Mouse (Mus musculus): Measurements from ENCODE around the gene Zscan5b. TPM values are rescaled to one million over a fixed set of nuclear protein-coding genes. Genes with fewer than 3 reads are reported as not detected.

Zscan5b gene
- polyA plus RNA-seq, 1 experiment from 2014 or later: not detected

DNA sequence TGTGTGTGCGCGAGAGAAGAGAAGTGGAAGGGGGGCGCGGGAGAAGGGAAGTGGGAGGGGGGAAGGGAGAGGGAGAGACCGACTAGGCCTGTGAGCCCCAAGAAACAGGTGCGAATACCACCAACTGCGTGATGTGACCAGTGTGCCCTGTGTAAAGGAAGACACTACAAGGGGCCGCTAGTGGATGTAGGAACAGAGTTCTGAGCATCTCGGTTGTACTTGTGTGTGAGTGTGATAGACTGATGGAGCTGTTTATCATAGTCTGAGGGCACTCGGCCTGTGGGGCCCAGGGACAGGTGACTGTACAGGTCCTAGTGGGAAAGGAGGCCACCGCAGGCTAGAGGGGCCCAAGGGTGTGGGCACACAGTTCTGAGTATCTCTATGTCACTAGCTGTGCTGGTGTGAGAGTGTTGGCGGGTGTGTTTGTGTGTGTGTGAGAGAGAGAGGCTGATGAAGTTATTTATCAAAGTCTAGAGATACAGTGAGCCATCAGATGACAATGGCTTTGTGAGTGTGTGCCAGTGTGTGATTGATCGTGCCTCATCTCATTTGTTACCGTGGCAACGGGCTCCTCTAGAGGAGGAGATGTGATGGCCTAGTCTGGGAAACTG, 64.9 kb downstream of the Zscan5b start:
- DNase-seq (ENCODE audit: low spot score): no peak
- H3K36me3 ChIP-seq: no peaks in the 10 kb centered on the region
- peak overlapping the region; percentile 70 for H3K4me3 ChIP-seq
- peak overlapping the region; percentile 91; the same call in 1 of the 2 replicates for H3K27ac ChIP-seq
- no peaks in the 10 kb centered on the region for H3K27me3 ChIP-seq (ENCODE audit: insufficient read depth, poor library complexity, severe bottlenecking)
- WGBS: 32% methylated on average over 15 of the region's 15 CpGs
- peaks cover 2% of the 10 kb centered on the region; the same call in 1 of the 2 replicates for H3K9me3 ChIP-seq
- peaks cover 12% of the 10 kb centered on the region for H3K4me1 ChIP-seq

Other genes starting within 250 kb of the Zscan5b start
- gene Vmn1r65, start 211.3 kb upstream of the Zscan5b start, polyA plus RNA-seq (2016; fragmentation: Nextera tagmentation; extraction: Ambion mirVana): not detected in 2 replicates
- gene Nlrp4c, start 177.1 kb upstream of the Zscan5b start, polyA plus RNA-seq (2016; fragmentation: Nextera tagmentation; extraction: Ambion mirVana): not detected in 2 replicates
- gene Zfp787, start 66.3 kb upstream of the Zscan5b start, polyA plus RNA-seq (2016; fragmentation: Nextera tagmentation; extraction: Ambion mirVana): 22.3 and 31.1 TPM in 2 replicates
- gene Zfp444, start 50.1 kb upstream of the Zscan5b start, polyA plus RNA-seq (2016; fragmentation: Nextera tagmentation; extraction: Ambion mirVana): 38.6 and 51.4 TPM in 2 replicates
- not detected in 2 replicates for gene Galp, start 25.2 kb upstream of the Zscan5b start, polyA plus RNA-seq (2016; fragmentation: Nextera tagmentation; extraction: Ambion mirVana)
- gene Epp13, start 30.4 kb downstream of the Zscan5b start, polyA plus RNA-seq (2016; fragmentation: Nextera tagmentation; extraction: Ambion mirVana): not detected in 2 replicates
- gene Zfp667, start 64.3 kb downstream of the Zscan5b start, polyA plus RNA-seq (2016; fragmentation: Nextera tagmentation; extraction: Ambion mirVana): 3.4 and 4.1 TPM in 2 replicates
- 4.9 and 5.3 TPM in 2 replicates for gene Zfp583, start 109.0 kb downstream of the Zscan5b start, polyA plus RNA-seq (2016; fragmentation: Nextera tagmentation; extraction: Ambion mirVana)
- 1.8 and 2.4 TPM in 2 replicates for gene Gm3854, start 121.5 kb downstream of the Zscan5b start, polyA plus RNA-seq (2016; fragmentation: Nextera tagmentation; extraction: Ambion mirVana)
- gene Zfp78, start 141.0 kb downstream of the Zscan5b start, polyA plus RNA-seq (2016; fragmentation: Nextera tagmentation; extraction: Ambion mirVana): 0.83 and 1.3 TPM in 2 replicates
- 8.6 and 9.5 TPM in 2 replicates for gene Zfp28, start 161.0 kb downstream of the Zscan5b start, polyA plus RNA-seq (2016; fragmentation: Nextera tagmentation; extraction: Ambion mirVana)
- 0.18 and 0.21 TPM in 2 replicates for gene Smim17, start 176.4 kb downstream of the Zscan5b start, polyA plus RNA-seq (2016; fragmentation: Nextera tagmentation; extraction: Ambion mirVana)
- gene Gm20715, start 188.0 kb downstream of the Zscan5b start, polyA plus RNA-seq (2016; fragmentation: Nextera tagmentation; extraction: Ambion mirVana): not detected in 2 replicates
- not detected in 2 replicates for gene Olfr1344, start 216.4 kb downstream of the Zscan5b start, polyA plus RNA-seq (2016; fragmentation: Nextera tagmentation; extraction: Ambion mirVana)
- not detected in 2 replicates for gene Olfr1336, start 233.9 kb downstream of the Zscan5b start, polyA plus RNA-seq (2016; fragmentation: Nextera tagmentation; extraction: Ambion mirVana)
- not detected in 2 replicates for gene Olfr1346, start 244.8 kb downstream of the Zscan5b start, polyA plus RNA-seq (2016; fragmentation: Nextera tagmentation; extraction: Ambion mirVana)